Mouse (Mus musculus) regulatory T cell (primary cell): ENCODE measurements around the gene Itgb3bp.

Experiments
- in situ Hi-C: fragments of 300-600 bp; cut with MboI, MseI; formaldehyde crosslinking; loops from one replicate; pipeline ENCODE4 v1.15.1; 2025; ENCODE audit warnings: high pct_unique_total_duplicates

Itgb3bp gene

GRCm38 (mm10) chr4:99929613-99930517 is at the start of gene Itgb3bp:
Gene Itgb3bp (minus strand): TSS chr4:99929813.
- in situ Hi-C loops, result loop anchor here (5.0 to 25.0 kb wide), 2 partner anchors 98 to 1018 kb away; partner anchors contain the start of gene Usp1

GRCm38 (mm10) chr4:99979326-99979725 is 49.7 kb upstream of the Itgb3bp start:
- in situ Hi-C loops, result no loop called here

- in situ Hi-C loops, result no loop called here
Measured at GRCm38 (mm10) chr4:99974375-99974774, 44.8 kb upstream of the Itgb3bp start.

GRCm38 (mm10) chr4:99973931-99974330 is 44.3 kb upstream of the Itgb3bp start:
- in situ Hi-C loops, result no loop called here

GRCm38 (mm10) chr4:99972886-99973285 is 43.3 kb upstream of the Itgb3bp start:
- in situ Hi-C loops, result no loop called here

GRCm38 (mm10) chr4:99970097-99970496 is 40.5 kb upstream of the Itgb3bp start:
- in situ Hi-C loops, result no loop called here

- in situ Hi-C loops, result no loop called here
Measured at GRCm38 (mm10) chr4:99969328-99969727, 39.7 kb upstream of the Itgb3bp start.

- in situ Hi-C loops, result no loop called here
Measured at GRCm38 (mm10) chr4:99966555-99966954, 36.9 kb upstream of the Itgb3bp start.

- in situ Hi-C loops, result no loop called here
Measured at GRCm38 (mm10) chr4:99959308-99959707, 29.7 kb upstream of the Itgb3bp start.

GRCm38 (mm10) chr4:99958084-99958815 is 28.6 kb upstream of the Itgb3bp start:
- in situ Hi-C loops, result no loop called here

- in situ Hi-C loops, result no loop called here
Measured at GRCm38 (mm10) chr4:99957186-99957585, 27.6 kb upstream of the Itgb3bp start.

- in situ Hi-C loops, result no loop called here
Measured at GRCm38 (mm10) chr4:99955396-99955795, 25.8 kb upstream of the Itgb3bp start.

GRCm38 (mm10) chr4:99953904-99954303 is 24.3 kb upstream of the Itgb3bp start:
- in situ Hi-C loops, result no loop called here

- in situ Hi-C loops, result loop anchor here (5.0 to 25.0 kb wide), 2 partner anchors 454 to 1036 kb away; partner anchors contain the start of gene Usp1
Measured at GRCm38 (mm10) chr4:99947896-99948295, 18.3 kb upstream of the Itgb3bp start.

GRCm38 (mm10) chr4:99947192-99947591 is 17.6 kb upstream of the Itgb3bp start:
- in situ Hi-C loops, result loop anchor here (5.0 to 25.0 kb wide), 2 partner anchors 455 to 1035 kb away; partner anchors contain the start of gene Usp1

- in situ Hi-C loops, result loop anchor here (5.0 to 25.0 kb wide), 2 partner anchors 456 to 1034 kb away; partner anchors contain the start of gene Usp1
Measured at GRCm38 (mm10) chr4:99946516-99946915, 16.9 kb upstream of the Itgb3bp start.

GRCm38 (mm10) chr4:99945011-99945410 is 15.4 kb upstream of the Itgb3bp start:
- in situ Hi-C loops, result loop anchor here (5.0 to 25.0 kb wide), 2 partner anchors 457 to 1033 kb away; partner anchors contain the start of gene Usp1

- in situ Hi-C loops, result loop anchor here (5.0 to 25.0 kb wide), 3 partner anchors 458 to 1032 kb away; partner anchors contain the start of gene Usp1
Measured at GRCm38 (mm10) chr4:99944606-99945005, 15.0 kb upstream of the Itgb3bp start.

GRCm38 (mm10) chr4:99941655-99942414 is 12.2 kb upstream of the Itgb3bp start:
- in situ Hi-C loops, result loop anchor here (5.0 to 25.0 kb wide), 2 partner anchors 600 to 1030 kb away; partner anchors contain the start of gene Usp1

GRCm38 (mm10) chr4:99939711-99940505 is 10.3 kb upstream of the Itgb3bp start:
- in situ Hi-C loops, result loop anchor here (5.0 to 25.0 kb wide), 2 partner anchors 602 to 1028 kb away; partner anchors contain the start of gene Usp1
